ENCODE assay signal across 8 mouse cellular contexts in genomic region chr3:94657852-94658739, GRCm38 (mm10). TPM values are rescaled to one million over a fixed set of nuclear protein-coding genes. Genes with fewer than 3 reads are reported as not detected.
DNase-seq lines count a peak whose midpoint lies in the region; ATAC-seq and TF ChIP-seq lines count a peak whose summit lies in the region.
"Not testable (repeated sequence)": the region's sequence is repeated elsewhere in the genome, so short reads cannot be mapped to it uniquely, and the experiment has no call there.

No protein-coding gene starts in this region.

- H3K36me3 ChIP-seq in C2C12 (ENCODE audit: control insufficient read depth, insufficient read depth); erythroblast, embryonic 14.5 days (ENCODE audit: control insufficient read depth); heart, embryonic 15.5 days; intestine, postnatal 0 days (ENCODE audit: control insufficient read depth, insufficient read depth); liver, embryonic 13.5 days; midbrain, embryonic 12.5 days; small intestine, adult 2 months (ENCODE audit: control insufficient read depth, insufficient read depth, low read length): not testable (repeated sequence)

- TF ChIP-seq CTCF in C2C12 (IDR thresholded peaks at IDR 0.05; ENCODE audit: control insufficient read depth, insufficient read depth, insufficient read length); intestine, postnatal 0 days (IDR thresholded peaks at IDR 0.05; ENCODE audit: low read depth); small intestine, adult 2 months (IDR thresholded peaks at IDR 0.05; ENCODE audit: extremely low read depth, insufficient read length, insufficient replicate concordance, low read depth, low read length): not testable (repeated sequence)

- not testable (repeated sequence) for H3K27ac ChIP-seq in heart, embryonic 15.5 days; intestine, postnatal 0 days (ENCODE audit: low read depth, low read length); liver, embryonic 13.5 days; midbrain, embryonic 12.5 days (replicated peaks)
- peak overlapping the region; percentile 81 for H3K27ac ChIP-seq in small intestine, adult 2 months (ENCODE audit: insufficient read depth, low read depth, low read length)

- not testable (repeated sequence) for H3K27me3 ChIP-seq in C2C12 (ENCODE audit: control insufficient read depth, insufficient read depth, insufficient read length); erythroblast, embryonic 14.5 days (ENCODE audit: control insufficient read depth); heart, embryonic 15.5 days; intestine, postnatal 0 days (replicated peaks; ENCODE audit: control insufficient read depth, insufficient read depth, low read length); liver, embryonic 13.5 days; small intestine, adult 2 months (ENCODE audit: control insufficient read depth, insufficient read depth, low read length)
- peaks cover 21% of the 10 kb centered on the region for H3K27me3 ChIP-seq in midbrain, embryonic 12.5 days

- not testable (repeated sequence) for H3K79me2 ChIP-seq in C2C12 (ENCODE audit: control insufficient read depth, insufficient read depth)

- H3K4me3 ChIP-seq in C2C12 (ENCODE audit: insufficient read depth, poor library complexity, severe bottlenecking) = peak overlapping the region; percentile 11
- H3K4me3 ChIP-seq in erythroblast, embryonic 14.5 days (replicated peaks) = peak overlapping the region; percentile 66
- H3K4me3 ChIP-seq in heart, embryonic 15.5 days = peak overlapping the region; percentile 51
- peak overlapping the region; percentile 46 for H3K4me3 ChIP-seq in intestine, postnatal 0 days (ENCODE audit: low read depth, low read length)
- H3K4me3 ChIP-seq in liver, embryonic 13.5 days (replicated peaks) = peak overlapping the region; percentile 62
- H3K4me3 ChIP-seq in midbrain, embryonic 12.5 days = peak overlapping the region; percentile 38
- peak overlapping the region; percentile 86 for H3K4me3 ChIP-seq in small intestine, adult 2 months (ENCODE audit: low read depth, low read length)

- not testable (repeated sequence) for H3K79me3 ChIP-seq in C2C12 (ENCODE audit: low read depth)

- H3ac ChIP-seq in C2C12 (ENCODE audit: control insufficient read depth, insufficient read length, low read depth) = not testable (repeated sequence)

- 3% methylated on average over 26 of the region's 47 CpGs for WGBS in heart, embryonic 15.5 days
- WGBS in intestine, postnatal 0 days = 3% methylated on average over 22 of the region's 47 CpGs
- 6% methylated on average over 24 of the region's 47 CpGs for WGBS in liver, embryonic 13.5 days (ENCODE audit: insufficient replicate concordance)
- WGBS in midbrain, embryonic 12.5 days = 2% methylated on average over 26 of the region's 47 CpGs
- 4% methylated on average over 26 of the region's 47 CpGs for WGBS in small intestine, adult 2 months

- H3K9me3 ChIP-seq in erythroblast, embryonic 14.5 days (ENCODE audit: control insufficient read depth, low read length); heart, embryonic 15.5 days (replicated peaks); intestine, postnatal 0 days (ENCODE audit: control insufficient read depth); liver, embryonic 13.5 days (replicated peaks); midbrain, embryonic 12.5 days: not testable (repeated sequence)

- peak overlapping the region; percentile 44; the same call in 1 of the 2 replicates for H3K9ac ChIP-seq in heart, embryonic 15.5 days
- peak overlapping the region; percentile 45; the same call in 1 of the 2 replicates for H3K9ac ChIP-seq in intestine, postnatal 0 days (ENCODE audit: low read depth, low read length)
- H3K9ac ChIP-seq in liver, embryonic 13.5 days = peak overlapping the region; percentile 72
- H3K9ac ChIP-seq in midbrain, embryonic 12.5 days (replicated peaks) = not testable (repeated sequence)

- peak overlapping the region; percentile 78 for H3K4me2 ChIP-seq in heart, embryonic 15.5 days
- H3K4me2 ChIP-seq in intestine, postnatal 0 days (replicated peaks; ENCODE audit: low read depth) = peak overlapping the region; percentile 72
- H3K4me2 ChIP-seq in liver, embryonic 13.5 days = peak overlapping the region; percentile 82
- peak overlapping the region; percentile 55 for H3K4me2 ChIP-seq in midbrain, embryonic 12.5 days (replicated peaks)

- not testable (repeated sequence) for DNase-seq in liver, embryonic 13.5 days

- TF ChIP-seq POLR2A in small intestine, adult 2 months (IDR thresholded peaks at IDR 0.05; ENCODE audit: low read depth, low read length) = not testable (repeated sequence)

- peaks cover 22% of the 10 kb centered on the region for H3K4me1 ChIP-seq in erythroblast, embryonic 14.5 days (ENCODE audit: control insufficient read depth)
- H3K4me1 ChIP-seq in heart, embryonic 15.5 days (replicated peaks); intestine, postnatal 0 days (replicated peaks; ENCODE audit: control insufficient read depth, insufficient read depth, low read length); midbrain, embryonic 12.5 days; small intestine, adult 2 months (ENCODE audit: control insufficient read depth, insufficient read depth, insufficient read length, low read length): not testable (repeated sequence)
- H3K4me1 ChIP-seq in liver, embryonic 13.5 days (replicated peaks) = peaks cover 33% of the 10 kb centered on the region

- ATAC-seq in cerebellum, adult (ENCODE audit: insufficient number of reproducible peaks, low FRiP score, low TSS enrichment) = peak; percentile 21; the same call in 1 of the 2 replicates
- ATAC-seq in heart, embryonic 15.5 days (replicated peaks; ENCODE audit: insufficient number of reproducible peaks, insufficient read depth, low FRiP score, low read depth) = peak; percentile 42
- ATAC-seq in intestine, postnatal 0 days = not testable (repeated sequence)
- peak; percentile 37 for ATAC-seq in liver, embryonic 13.5 days (ENCODE audit: low read depth)
- ATAC-seq in midbrain, embryonic 12.5 days (ENCODE audit: low FRiP score, low read depth) = peak; percentile 73

RNA-seq across cellular contexts. Expression of gene Tuft1, which starts 0.6 kb away (rescaled TPM):
- polyA plus RNA-seq in C2C12 (2012; fragmentation: generic; extraction: Trizol) = 2.8 TPM
- polyA plus RNA-seq in erythroblast, embryonic 14.5 days (2012) = 0.30 and 0.68 TPM in 2 replicates
- 5.3 and 7.2 TPM in 2 replicates for polyA plus RNA-seq in heart, embryonic 15.5 days (2015; fragmentation: Nextera tagmentation; extraction: Ambion mirVana)
- polyA plus RNA-seq in intestine, postnatal 0 days (2015; fragmentation: Nextera tagmentation; extraction: Ambion mirVana) = 10.9 and 12.0 TPM in 2 replicates
- 4.7 and 5.3 TPM in 2 replicates for polyA plus RNA-seq in liver, embryonic 13.5 days (2015; fragmentation: Nextera tagmentation; extraction: Ambion mirVana)
- polyA plus RNA-seq in midbrain, embryonic 12.5 days (2016; fragmentation: Nextera tagmentation; extraction: Ambion mirVana) = 3.2 and 4.1 TPM in 2 replicates
- polyA plus RNA-seq in small intestine, adult 2 months (2012; rRNA removed) = 11.1 and 47.4 TPM in 2 replicates

RNA-seq across cellular contexts. Expression of gene Gm10972, which starts 15.2 kb away (rescaled TPM):
- not detected for polyA plus RNA-seq in C2C12 (2012; fragmentation: generic; extraction: Trizol)
- polyA plus RNA-seq in erythroblast, embryonic 14.5 days (2012) = not detected in 2 replicates
- not detected in 2 replicates for polyA plus RNA-seq in heart, embryonic 15.5 days (2015; fragmentation: Nextera tagmentation; extraction: Ambion mirVana)
- not detected in 2 replicates for polyA plus RNA-seq in intestine, postnatal 0 days (2015; fragmentation: Nextera tagmentation; extraction: Ambion mirVana)
- polyA plus RNA-seq in liver, embryonic 13.5 days (2015; fragmentation: Nextera tagmentation; extraction: Ambion mirVana) = not detected in 2 replicates
- not detected in 2 replicates for polyA plus RNA-seq in midbrain, embryonic 12.5 days (2016; fragmentation: Nextera tagmentation; extraction: Ambion mirVana)
- not detected in 2 replicates for polyA plus RNA-seq in small intestine, adult 2 months (2012; rRNA removed)

RNA-seq across cellular contexts. Expression of gene Selenbp2, which starts 35.3 kb away (rescaled TPM):
- not detected for polyA plus RNA-seq in C2C12 (2012; fragmentation: generic; extraction: Trizol)
- 0.05 TPM in 1 of 2 replicates, not detected in the other for polyA plus RNA-seq in erythroblast, embryonic 14.5 days (2012)
- 3.8 and 4.4 TPM in 2 replicates for polyA plus RNA-seq in heart, embryonic 15.5 days (2015; fragmentation: Nextera tagmentation; extraction: Ambion mirVana)
- 2.7 and 2.9 TPM in 2 replicates for polyA plus RNA-seq in intestine, postnatal 0 days (2015; fragmentation: Nextera tagmentation; extraction: Ambion mirVana)
- polyA plus RNA-seq in liver, embryonic 13.5 days (2015; fragmentation: Nextera tagmentation; extraction: Ambion mirVana) = 6.7 and 8.5 TPM in 2 replicates
- 0.28 TPM in 1 of 2 replicates, not detected in the other for polyA plus RNA-seq in midbrain, embryonic 12.5 days (2016; fragmentation: Nextera tagmentation; extraction: Ambion mirVana)
- polyA plus RNA-seq in small intestine, adult 2 months (2012; rRNA removed) = 2.1 and 2.4 TPM in 2 replicates

Comparison
In these comparisons a context has a peak if more than half of its experiments do, and no peak if none do; other contexts are left out.
1. H3K4me3 ChIP-seq: peak in every context shown above with its lines; median percentile 86 in small intestine, adult 2 months; 66 in erythroblast, embryonic 14.5 days; 62 in liver, embryonic 13.5 days; 51 in heart, embryonic 15.5 days; 46 in intestine, postnatal 0 days; 38 in midbrain, embryonic 12.5 days; 11 in C2C12.